Mouse (Mus musculus): ENCODE data around the gene Eif2a. TPM values are rescaled to one million over a fixed set of nuclear protein-coding genes. Genes with fewer than 3 reads are reported as not detected.
A peak's percentile ranks its signal among the peaks of the same experiment; 100 is the strongest.

The Eif2a gene
- 10 to 100 TPM; 69.7 to 74.8 TPM for polyA plus RNA-seq (2017; shearing (Covaris generic))

DNA sequence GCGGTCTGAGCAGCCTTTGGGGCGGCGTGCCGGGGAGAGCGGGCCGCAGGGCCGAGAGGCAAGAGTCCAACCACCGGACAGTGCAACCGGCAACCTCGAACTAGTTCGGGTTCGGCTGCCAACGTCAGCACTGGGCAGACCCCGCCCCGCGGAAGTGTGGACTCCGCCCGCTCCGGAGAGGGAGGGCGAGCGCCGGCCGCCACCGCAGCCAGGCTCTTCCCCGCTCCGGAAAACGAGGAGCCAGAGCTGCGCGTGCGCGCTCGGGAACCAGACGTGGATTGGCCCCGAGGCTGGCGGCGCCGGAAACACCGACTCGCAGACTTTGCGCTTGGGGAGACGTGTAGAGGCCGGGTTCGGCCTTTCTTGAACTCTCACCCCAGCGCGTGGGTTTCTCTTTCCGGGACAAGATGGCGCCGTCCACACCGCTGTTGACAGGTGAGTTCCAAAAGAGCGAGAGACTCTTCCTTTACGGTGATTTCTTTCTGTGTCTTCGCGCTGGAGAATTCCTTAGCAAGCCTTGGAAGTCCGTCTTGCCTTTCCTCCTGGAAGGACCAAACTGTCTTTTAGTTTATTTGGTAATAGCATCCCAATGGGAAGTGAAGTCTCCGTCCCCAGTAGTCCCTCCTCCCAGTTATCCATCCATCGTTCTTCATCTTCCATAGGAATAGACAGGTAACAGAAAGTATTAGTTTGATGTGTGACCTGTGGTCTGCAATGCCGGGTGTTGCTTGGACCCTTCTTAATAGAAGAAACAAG is at the start of gene Eif2a, which contains the start of gene Serp1:
Eif2a (plus strand) TSS at position 170 of the 756 bp plus-strand sequence.
Serp1 (minus strand) TSS at position 241 of the 756 bp plus-strand sequence.
- ATAC-seq: peak; percentile 91

DNA sequence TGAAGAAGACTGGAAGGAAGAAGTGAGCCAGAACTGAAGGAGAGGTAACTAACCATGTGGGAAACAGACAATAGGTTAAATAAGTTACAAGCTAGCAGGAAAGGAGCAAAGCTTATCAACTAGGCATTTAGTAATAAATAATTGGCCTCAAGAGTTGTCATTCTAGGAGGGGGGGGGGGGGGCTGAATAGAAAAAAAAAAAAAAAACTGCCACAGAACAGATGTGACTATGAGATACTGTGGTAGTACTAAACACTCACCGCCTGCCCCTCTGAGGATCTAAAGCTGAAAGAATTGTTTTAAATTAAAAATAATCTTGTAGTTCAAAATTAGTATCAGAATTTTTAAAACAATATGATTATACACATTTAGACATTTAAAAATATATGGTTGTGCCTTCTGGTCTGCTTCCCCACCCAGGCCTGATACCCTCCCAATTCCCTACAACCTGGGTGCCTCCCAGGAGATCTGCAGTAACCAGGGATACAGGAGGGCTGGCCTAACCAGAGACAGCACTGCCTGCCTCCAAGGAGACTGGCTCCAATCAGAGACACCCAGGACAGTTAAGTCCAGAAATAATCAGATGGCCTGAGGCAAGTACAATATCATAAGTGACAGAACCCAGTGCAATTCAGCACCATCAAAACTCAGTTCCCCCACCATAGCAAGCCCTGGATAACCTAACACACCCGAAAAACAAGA is 46.7 kb upstream of the Eif2a start:
- ATAC-seq: no peak

DNA sequence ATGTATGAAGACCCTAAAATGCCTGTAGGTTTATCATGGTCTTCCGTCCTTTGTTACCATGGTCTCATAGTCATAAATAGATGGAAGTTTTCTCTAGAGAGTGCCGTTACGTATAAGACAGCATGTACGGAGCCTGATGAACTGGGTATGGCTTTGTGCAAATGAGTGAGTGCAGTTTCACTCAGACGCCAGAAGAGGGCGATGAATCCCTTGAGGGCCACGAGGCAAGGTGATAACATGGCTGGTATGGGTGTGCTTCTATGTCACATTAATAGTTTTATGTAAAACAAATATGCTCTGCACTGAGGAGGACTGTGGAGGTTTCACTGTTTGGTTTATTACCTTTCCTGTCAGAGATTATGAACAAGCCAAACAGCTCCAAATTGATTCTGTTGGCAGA is 39.7 kb upstream of the Eif2a start:
- ATAC-seq: peak; percentile 67

DNA sequence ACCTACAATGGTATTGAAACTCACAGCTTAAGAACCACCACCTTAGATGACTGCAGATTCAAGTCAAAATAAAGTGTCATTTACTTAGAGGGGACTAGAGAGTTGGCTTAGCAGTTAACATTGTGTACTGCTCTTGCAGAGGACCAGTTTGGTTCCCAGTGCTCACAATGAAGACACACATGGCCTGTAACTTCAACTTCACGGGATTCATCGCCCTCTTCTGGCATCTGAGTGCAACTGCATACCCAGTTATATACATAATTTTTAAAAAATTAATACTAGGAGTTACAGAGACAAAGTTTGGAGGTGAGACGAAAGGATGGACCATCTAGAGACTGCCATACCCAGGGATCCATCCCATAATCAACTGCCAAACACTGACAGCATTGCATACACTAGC is 38.5 kb upstream of the Eif2a start:
- ATAC-seq: no peak

DNA sequence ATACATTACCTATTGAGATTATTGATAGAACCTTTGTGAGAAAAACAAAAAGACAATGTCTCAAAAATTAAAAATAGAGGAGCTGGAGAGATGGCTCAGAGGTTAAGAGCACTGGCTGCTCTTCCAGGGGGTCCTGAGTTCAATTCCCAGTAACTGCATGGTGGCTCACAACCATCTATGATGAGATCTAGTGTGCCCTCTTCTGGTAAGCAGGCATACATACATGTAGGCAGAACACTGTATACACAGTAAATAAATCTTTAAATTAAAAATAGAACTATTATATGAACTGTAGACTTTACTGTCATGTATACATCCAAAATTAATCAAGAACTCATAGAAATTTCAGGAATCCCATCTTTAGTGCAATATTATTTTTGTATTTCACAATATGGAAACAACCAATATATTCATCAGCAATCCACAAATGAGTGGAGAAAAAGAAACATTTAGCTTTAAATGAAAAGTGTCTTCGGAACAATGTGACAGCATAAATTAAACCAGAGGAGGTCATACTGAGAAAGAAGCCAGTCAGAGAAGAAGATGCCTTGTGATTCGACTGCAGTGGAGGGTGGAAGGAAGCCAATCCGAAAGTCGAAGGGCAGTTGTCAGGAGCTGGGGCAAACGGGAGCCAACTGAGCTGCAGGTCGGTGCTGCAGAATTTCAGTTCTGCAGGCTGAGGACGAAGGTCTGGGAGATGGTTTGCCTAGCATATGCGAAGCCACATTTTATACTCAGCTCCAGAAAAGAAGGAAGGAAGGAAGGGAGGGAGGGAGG is 37.4 kb upstream of the Eif2a start:
- peak; percentile 67 for ATAC-seq

DNA sequence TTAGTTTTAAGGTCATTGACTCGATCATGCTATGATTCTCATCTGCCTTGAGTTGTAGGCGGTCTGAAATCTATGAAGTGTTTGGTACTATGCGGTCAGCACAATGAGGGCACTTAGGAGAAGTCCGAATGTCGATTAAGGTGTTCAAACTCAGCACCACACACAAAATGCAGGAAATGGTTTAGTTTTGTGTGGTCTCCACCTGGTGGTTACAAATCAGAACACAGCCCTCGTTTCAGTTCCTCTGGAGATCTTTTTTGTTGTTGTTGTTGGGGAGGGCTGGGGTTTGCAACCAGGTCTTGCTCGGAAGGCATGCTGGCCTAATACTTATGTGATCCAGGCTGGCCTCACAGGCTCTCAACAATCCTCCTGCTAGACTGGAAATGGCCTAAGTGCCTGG is 34.8 kb upstream of the Eif2a start:
- ATAC-seq: peak; percentile 79

DNA sequence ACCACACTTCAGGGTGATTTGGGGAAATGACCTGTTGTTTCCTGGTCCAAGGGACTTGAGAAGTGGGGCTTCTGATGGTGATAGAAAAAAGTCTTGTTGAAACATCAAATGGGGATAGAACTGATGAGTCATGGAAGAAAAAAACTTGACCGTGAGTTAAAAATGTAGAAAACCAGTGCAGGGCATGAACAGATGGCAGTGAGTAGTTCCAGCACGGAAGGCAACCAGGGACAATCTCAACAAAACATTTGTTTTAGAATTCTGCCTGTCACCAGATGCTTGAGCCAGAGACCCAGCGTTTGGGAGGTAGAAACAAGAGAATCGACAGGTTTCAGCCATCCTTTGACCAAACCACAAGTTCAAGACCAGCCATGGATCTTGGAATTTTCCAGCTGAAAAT is 32.0 kb upstream of the Eif2a start:
- no peak for ATAC-seq

DNA sequence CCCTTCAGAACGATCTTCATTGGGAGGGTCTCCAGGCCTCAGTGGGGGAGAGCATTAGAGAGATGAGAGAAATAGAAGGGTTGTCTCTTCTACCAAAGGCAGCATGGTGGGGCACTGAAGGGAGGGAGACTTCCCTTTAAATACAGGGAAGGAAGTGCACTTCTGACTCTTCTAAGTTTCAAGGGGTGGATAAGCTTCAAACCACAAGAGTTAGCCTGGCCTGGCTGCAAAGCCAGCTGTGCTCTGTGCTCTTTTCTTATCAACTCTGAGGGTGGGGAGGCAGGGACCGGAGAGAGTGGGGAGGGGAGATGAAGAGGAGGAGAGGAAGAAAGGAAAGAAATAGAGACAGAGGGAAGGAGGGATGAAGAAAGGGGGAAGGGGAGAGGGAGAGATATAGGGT is 23.7 kb upstream of the Eif2a start:
- ATAC-seq: no peak

DNA sequence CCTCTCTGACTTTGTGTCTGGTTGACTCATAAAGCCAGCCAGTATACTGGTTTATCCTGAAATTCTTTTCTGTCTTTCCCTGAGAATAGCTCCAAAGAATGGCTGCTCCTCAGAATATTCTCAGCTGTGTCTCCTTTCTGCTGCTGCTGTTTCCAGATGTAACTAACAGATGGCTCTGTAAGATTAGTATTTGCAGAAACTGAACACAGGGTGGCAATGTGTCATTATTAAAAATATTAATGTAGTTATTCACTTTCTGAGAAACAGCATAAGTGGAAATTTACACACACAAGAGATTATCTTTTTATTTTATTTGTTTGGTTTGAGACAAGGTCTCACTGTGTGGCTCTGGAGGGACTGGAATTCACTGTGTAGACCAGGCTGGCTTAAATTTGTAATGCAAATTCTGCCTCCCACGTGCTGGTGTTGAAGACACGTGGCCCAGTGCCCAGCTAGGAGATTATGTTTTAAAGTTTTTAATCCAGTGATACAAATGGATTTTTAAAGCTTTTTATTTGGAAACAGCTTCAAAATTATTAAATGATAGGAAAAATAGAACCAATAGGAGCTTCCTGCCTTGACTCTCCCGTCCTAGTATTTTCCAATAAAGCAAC is 21.8 kb upstream of the Eif2a start:
- peak; percentile 54 for ATAC-seq

DNA sequence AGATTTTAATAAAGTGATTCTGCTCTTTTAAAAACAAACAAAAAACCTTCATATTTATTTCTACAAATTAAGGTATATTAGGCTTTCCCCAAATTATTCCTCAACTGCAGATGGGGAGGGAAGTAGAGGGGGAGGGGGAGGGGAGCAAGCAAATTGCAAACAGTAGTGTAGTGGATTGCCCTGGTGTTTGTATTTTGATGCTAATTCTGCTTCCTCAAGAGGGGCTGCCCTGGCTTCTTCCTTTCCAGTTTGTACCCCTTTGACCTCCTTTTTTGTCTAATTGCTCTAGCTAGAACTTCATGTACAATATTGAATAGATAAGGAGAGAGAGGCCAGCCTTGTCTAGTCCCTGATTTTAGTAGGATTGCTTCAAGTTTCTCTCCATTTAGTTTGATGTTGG is 20.9 kb upstream of the Eif2a start:
- ATAC-seq: no peak

DNA sequence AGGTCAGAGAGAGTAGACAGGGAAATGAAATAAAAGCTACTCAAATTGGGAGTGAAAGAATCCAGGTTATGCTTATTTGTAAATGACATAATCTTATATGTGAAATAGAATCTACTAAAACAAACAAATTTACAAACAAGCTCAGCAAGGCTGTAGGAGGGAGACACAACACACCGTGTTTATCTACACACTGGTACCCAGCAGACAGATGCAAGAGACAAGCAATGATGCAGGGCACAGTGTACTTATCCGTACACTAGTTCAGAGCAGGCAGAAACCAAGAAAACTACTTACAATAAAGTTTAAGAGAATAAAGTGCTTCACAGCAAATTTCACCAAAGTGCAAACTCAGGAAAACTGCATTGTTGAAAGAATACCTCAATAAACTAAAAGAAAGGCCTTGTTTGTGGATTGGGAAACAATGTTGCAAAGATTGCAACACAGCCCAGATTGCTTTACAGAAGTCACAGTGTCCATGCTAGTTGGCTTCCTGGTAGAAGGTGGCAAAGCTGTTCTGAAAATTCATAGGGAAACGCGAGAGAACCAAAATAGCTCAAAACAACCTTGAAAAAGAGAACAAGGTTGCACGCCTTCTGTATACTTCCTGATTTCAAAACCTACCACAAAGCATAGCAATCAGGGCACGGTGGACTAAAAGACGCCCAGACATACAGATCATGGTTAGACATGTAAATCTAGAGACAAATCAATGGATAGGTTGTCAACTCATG is 17.4 kb upstream of the Eif2a start:
- ATAC-seq: no peak

DNA sequence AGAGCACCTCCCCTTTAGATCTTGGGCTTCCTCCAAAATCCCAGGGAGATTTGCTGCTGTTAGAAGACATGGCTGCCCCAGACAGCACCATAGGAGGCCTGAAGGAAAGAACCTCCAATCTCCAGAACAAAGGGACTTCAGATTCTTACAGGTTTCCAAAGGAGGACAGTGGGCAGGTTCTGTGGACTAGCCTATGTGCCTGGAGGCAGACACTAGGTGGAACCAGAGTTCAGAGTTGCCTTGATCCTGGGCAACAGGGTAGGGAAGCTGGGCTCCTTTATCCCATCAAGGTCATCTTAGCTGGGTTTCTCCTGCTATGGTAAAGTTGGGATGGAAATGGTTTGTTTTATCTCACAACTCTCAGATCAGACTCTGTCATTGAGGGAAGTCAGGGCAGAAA is 14.0 kb upstream of the Eif2a start:
- peak; percentile 44 for ATAC-seq

DNA sequence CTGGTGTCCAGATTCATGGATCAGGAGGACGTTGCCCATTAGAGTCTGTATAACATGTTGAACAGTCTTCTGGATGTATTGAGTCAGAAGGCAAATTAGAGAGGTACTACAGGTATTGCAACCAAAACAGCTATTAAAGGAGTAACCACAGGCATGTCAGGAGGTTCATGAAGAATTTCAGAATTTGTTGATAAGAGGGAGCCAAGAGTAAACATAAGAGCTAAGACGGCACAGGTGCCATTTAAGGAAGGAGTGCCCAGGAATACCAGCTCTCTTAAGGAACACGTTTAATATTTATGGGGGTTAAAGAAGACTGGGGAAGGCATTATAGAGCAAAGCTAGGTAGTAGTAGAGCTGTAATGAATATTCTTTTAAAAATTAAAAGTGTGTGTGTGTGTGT is 12.9 kb upstream of the Eif2a start:
- ATAC-seq: no peak

DNA sequence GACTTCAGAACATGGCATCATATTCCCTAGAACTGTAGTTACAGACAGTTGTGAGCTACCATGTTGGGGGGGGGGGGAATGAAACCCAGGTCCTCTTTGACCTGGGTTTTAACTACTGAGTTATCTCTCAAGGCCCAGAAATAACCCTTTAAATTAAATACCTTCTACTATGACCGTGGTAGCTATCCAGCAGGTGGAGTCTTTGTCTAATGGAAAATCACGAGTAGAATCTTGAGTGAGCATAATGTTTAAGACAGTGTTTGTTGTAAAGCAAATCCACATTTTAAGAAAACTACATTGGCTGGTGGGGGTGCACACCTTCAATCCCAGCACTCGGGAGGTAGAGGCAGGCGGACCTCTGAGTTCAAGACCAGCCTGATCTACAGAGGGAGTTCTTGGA is 12.1 kb upstream of the Eif2a start:
- no peak for ATAC-seq

DNA sequence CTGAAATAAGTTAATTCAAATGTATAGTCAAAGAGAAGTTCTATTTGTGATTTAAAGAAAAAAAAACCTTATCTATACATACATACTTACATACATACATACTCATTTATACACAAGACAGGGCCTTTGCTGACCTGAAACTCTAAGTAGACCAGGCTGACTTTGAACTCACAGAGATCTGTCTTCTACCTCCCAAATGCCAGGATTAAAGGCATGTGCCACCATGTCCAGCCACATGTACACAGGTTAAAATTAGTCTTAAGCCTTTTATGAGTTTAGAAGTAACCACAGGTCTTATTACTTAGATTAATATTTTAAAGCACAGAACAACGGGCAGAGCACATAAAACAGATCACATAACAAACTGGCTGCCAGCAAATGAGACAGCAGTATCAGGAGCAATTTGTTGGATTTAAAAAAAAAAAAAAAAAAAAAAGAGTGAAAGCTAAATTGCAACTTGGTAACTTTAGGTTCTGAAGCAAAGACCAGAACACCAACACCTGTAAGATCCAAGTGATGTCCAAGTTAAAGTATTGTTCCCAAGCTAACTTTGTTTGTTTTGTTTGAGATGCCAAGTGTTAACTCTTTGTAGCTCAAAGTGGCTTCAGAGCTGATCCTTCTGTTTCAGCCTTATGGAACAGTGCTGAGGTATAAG is 9.5 kb upstream of the Eif2a start:
- ATAC-seq: no peak

DNA sequence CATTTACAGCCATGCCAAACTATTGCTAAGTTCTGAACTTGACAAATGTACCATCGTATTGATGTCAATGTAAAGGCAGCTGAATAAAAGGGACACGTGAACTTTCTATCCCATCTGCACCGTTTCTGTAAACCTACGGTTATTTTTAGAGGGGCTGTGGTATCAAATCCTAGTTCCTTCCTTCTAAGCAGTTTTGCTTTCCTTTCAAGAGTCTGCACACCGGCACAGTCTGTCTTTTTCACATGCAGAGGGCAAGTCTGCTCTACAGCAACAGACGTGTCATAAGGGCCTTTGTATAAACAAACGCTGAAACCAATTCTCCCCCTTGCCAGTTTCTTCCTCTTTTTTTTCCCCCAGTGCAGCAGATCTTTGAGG is 9.0 kb upstream of the Eif2a start:
- peak; percentile 65 for ATAC-seq

DNA sequence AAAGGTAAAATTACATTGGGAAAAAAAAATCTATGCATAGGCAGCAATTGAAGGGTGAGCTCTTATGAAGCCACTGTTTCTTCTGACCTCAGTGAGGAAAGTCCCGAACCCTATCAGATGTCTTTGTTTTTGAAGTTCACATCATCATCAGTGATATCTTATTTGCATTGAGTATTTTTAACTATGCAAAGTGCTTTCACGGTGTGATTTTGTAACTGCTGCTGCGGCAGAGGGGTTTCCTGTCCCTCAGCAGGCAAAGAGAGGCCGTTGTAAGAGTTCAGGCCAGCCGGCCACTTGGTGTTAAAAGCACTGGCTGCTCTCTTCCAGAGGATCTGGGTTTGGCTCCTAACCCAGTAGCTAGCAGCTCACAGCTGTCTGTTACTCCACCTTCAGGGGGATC is 8.4 kb upstream of the Eif2a start:
- ATAC-seq: peak; percentile 80

DNA sequence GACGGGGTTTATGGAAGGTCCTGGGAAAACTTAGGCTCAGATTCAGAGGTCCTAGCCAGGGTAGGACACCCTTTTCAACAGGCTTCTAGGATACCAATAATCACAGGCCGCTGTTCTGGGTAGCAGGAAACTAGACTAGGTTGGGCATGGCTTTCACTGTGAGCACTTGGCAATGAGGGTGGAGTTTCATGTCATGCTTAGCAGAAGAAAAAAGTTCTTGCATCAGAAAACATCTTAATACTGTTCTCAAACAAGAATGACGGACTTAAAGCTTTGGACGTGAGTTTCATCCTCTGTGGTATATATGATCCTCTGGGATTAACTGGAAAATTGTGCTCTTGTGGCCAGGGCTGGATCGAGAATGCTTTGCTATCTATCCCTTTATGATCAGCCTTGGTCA is 7.8 kb upstream of the Eif2a start:
- peak; percentile 40 for ATAC-seq

DNA sequence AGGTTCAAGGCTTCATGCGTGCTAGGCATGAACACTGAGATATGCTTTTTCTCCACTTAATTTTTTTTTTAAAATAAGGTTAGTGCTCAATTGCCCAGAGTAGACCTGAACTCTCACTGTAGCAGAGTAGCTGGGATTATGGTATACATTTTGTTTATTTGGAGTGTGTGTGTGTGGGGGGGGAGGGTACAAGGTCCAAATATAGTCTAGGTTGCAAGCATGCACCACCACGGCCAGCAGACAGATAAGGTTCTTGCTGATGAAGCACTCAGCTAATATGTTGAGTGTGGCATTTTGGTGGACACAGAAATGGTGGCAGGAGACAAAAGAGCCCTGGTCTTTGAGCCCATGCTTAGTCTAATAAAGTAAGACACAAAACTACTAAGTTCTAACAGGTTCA is 6.7 kb upstream of the Eif2a start:
- ATAC-seq: no peak

DNA sequence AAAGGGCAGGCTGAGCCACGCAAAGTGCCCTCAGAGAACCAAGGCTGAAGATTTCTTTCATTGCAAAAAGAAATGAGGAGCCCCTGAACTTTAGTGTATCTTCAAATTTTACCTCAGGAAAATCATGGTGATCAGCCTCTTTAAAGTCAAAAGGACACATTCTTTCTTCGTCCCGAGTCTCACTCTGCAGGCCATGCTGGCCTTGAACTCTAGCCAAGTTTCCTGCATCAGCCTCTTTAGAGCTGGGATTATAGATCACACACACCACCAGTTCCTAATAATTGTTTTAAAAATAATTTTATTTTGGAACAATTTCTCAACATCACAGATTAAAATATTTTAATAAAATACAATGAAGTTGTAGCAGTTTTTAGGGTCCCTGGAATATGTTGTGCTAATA is 6.1 kb upstream of the Eif2a start:
- no peak for ATAC-seq

DNA sequence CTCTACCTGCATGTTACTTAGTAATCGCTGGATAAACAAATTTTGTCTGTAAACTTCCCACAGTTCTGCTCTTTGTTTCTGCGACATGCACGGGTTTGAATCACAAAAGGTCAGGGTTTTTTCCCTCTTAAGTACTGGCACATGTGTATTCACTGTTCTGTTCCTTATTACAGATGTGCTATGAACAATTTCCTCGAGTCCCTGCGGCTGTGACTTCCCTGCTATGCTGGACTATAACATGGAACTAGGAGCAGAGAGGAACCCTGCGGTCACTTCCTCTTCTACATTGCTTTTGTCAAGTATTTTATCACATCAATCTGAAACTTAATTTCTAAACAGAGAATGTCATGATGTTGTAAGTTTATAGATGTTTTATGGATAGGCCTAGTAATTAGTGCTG is 5.3 kb upstream of the Eif2a start:
- no peak for ATAC-seq

DNA sequence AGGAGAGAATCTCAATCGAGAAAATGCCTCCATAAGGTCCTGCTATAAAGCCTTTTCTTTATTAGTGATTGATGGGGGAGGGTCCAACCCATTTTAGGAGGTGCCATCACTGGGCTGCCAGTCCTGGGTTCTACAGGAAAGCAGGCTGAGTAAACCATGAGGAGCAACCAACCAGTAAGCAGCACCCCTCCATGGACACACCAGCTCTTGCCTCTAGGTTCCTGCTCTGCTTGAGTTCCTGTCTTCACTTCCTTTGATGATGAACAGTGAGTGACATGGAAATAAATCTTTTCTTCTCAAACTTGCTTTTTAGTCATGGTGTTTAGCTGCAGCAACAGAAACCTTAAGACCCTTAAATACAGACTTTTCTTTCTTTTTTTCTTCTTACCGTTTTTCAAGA is 4.3 kb upstream of the Eif2a start:
- no peak for ATAC-seq
